13 mouse cellular contexts compared by ENCODE assay signal in genomic region chr9:74925220-74925769, GRCm38 (mm10). TPM values are rescaled to one million over a fixed set of nuclear protein-coding genes. Genes with fewer than 3 reads are reported as not detected.
DNase-seq lines count a peak whose midpoint lies in the region; ATAC-seq and TF ChIP-seq lines count a peak whose summit lies in the region.
"Had no signal": no experiment of that assay in that cellular context is flagged by ENCODE, and none has a peak within 500 bp of the region (broad histone marks: within the 10 kb centered on the region; RNA-seq: fewer than 3 reads in every experiment).

No protein-coding gene starts in this region.

- peak; percentile 8 for DNase-seq in brain, embryonic 18.5 days (ENCODE audit: low read depth, low spot score)
- DNase-seq in forebrain, embryonic 10.5 days (ENCODE audit: extremely low spot score, low spot score) = peak; percentile 55
- peak; percentile 61 for DNase-seq in hindbrain, embryonic 14.5 days (ENCODE audit: low spot score)
- DNase-seq in midbrain, postnatal 0 days (ENCODE audit: low spot score) = peak; percentile 73
- DNase-seq in kidney, adult 9 months = no peak
- DNase-seq in heart, adult 9 months (ENCODE audit: low spot score in 2 of 2) = no peak
- DNase-seq: cerebellum, adult 11 months; lung, postnatal 10 days; thymus, postnatal 36 days had no signal

- no peak for TF ChIP-seq CTCF in midbrain, postnatal 0 days (IDR thresholded peaks at IDR 0.05)

- H3K27me3 ChIP-seq in forebrain, embryonic 10.5 days (ENCODE audit: poor library complexity, severe bottlenecking) = peaks cover 12% of the 10 kb centered on the region
- H3K27me3 ChIP-seq in hindbrain, embryonic 14.5 days (ENCODE audit: control insufficient read depth, insufficient read depth, low read length) = no peaks in the 10 kb centered on the region
- H3K27me3 ChIP-seq in midbrain, postnatal 0 days (ENCODE audit: insufficient read depth, low read length) = no peaks in the 10 kb centered on the region
- H3K27me3 ChIP-seq in kidney, embryonic 15.5 days = no peaks in the 10 kb centered on the region
- H3K27me3 ChIP-seq: heart, embryonic 12.5 days had no signal

- peak; percentile 58; the same call in 1 of the 2 replicates for ATAC-seq in hindbrain, embryonic 14.5 days (ENCODE audit: low FRiP score)
- ATAC-seq in midbrain, postnatal 0 days (ENCODE audit: low FRiP score) = 0 out of 2 replicates have a peak, but pooled peaks have one; percentile 41
- ATAC-seq in kidney, embryonic 15.5 days (replicated peaks; ENCODE audit: low FRiP score) = no peak
- ATAC-seq: CD4-positive, CD25-positive, alpha-beta regulatory T cell, adult 4 months had no signal

- no peaks in the 10 kb centered on the region for H3K9me3 ChIP-seq in forebrain, embryonic 10.5 days
- no peaks in the 10 kb centered on the region for H3K9me3 ChIP-seq in hindbrain, embryonic 14.5 days (ENCODE audit: control insufficient read depth, low read length)
- H3K9me3 ChIP-seq in midbrain, postnatal 0 days (ENCODE audit: low read length) = no peaks in the 10 kb centered on the region
- H3K9me3 ChIP-seq in kidney, embryonic 15.5 days (replicated peaks) = no peaks in the 10 kb centered on the region
- H3K9me3 ChIP-seq: heart, embryonic 12.5 days had no signal

- peak overlapping the region; percentile 78 for H3K27ac ChIP-seq in forebrain, embryonic 10.5 days
- H3K27ac ChIP-seq in hindbrain, embryonic 14.5 days = peak overlapping the region; percentile 58
- H3K27ac ChIP-seq in midbrain, postnatal 0 days (ENCODE audit: low read depth, low read length) = peak overlapping the region; percentile 38; the same call in 1 of the 2 replicates
- H3K27ac ChIP-seq in kidney, embryonic 15.5 days = no peak overlapping the region

- no peak overlapping the region for H3K9ac ChIP-seq in hindbrain, embryonic 14.5 days
- no peak overlapping the region for H3K9ac ChIP-seq in midbrain, postnatal 0 days (replicated peaks; ENCODE audit: low read length, poor library complexity, severe bottlenecking)
- no peak overlapping the region for H3K9ac ChIP-seq in kidney, embryonic 15.5 days
- H3K9ac ChIP-seq: heart, embryonic 12.5 days had no signal

- no peaks in the 10 kb centered on the region for H3K36me3 ChIP-seq in forebrain, embryonic 10.5 days (replicated peaks)
- no peaks in the 10 kb centered on the region for H3K36me3 ChIP-seq in hindbrain, embryonic 14.5 days (replicated peaks; ENCODE audit: control insufficient read depth, insufficient read depth)
- H3K36me3 ChIP-seq in midbrain, postnatal 0 days (ENCODE audit: insufficient read depth, low read length) = no peaks in the 10 kb centered on the region
- no peaks in the 10 kb centered on the region for H3K36me3 ChIP-seq in kidney, embryonic 15.5 days
- H3K36me3 ChIP-seq: heart, embryonic 12.5 days had no signal

- H3K4me3 ChIP-seq in forebrain, embryonic 10.5 days = no peak overlapping the region
- H3K4me3 ChIP-seq in hindbrain, embryonic 14.5 days (replicated peaks; ENCODE audit: low read length) = no peak overlapping the region
- no peak overlapping the region for H3K4me3 ChIP-seq in midbrain, postnatal 0 days (ENCODE audit: low read depth, low read length)
- H3K4me3 ChIP-seq in kidney, embryonic 15.5 days (replicated peaks) = no peak overlapping the region
- H3K4me3 ChIP-seq: heart, embryonic 12.5 days had no signal

- peaks cover 48% of the 10 kb centered on the region for H3K4me1 ChIP-seq in forebrain, embryonic 10.5 days
- 0 out of 2 replicates have a peak, but pooled peaks cover 4% of the 10 kb centered on the region for H3K4me1 ChIP-seq in hindbrain, embryonic 14.5 days (replicated peaks; ENCODE audit: control insufficient read depth, insufficient read depth, low read length)
- no peaks in the 10 kb centered on the region for H3K4me1 ChIP-seq in midbrain, postnatal 0 days (ENCODE audit: insufficient read depth, low read length)
- H3K4me1 ChIP-seq in kidney, embryonic 15.5 days = peaks cover 11% of the 10 kb centered on the region

- H3K4me2 ChIP-seq in hindbrain, embryonic 14.5 days (replicated peaks) = no peak overlapping the region
- no peak overlapping the region for H3K4me2 ChIP-seq in midbrain, postnatal 0 days (ENCODE audit: low read depth, low read length, poor library complexity, severe bottlenecking)
- no peak overlapping the region for H3K4me2 ChIP-seq in kidney, embryonic 15.5 days
- H3K4me2 ChIP-seq: heart, embryonic 12.5 days; liver, embryonic 11.5 days had no signal

- 20% methylated on average over 10 of the region's 10 CpGs for WGBS in forebrain, embryonic 10.5 days
- 19% methylated on average over 10 of the region's 10 CpGs for WGBS in hindbrain, embryonic 14.5 days
- WGBS in midbrain, postnatal 0 days = 14% methylated on average over 10 of the region's 10 CpGs
- WGBS in kidney, embryonic 15.5 days = 76% methylated on average over 10 of the region's 10 CpGs

RNA-seq across cellular contexts. Expression of gene Fam214a, which starts 27.4 kb away (rescaled TPM):
- 8.0 and 10.3 TPM in 2 replicates for polyA plus RNA-seq in forebrain, embryonic 10.5 days (2016; fragmentation: Nextera tagmentation; extraction: Ambion mirVana)
- polyA plus RNA-seq in hindbrain, embryonic 14.5 days (2014; fragmentation: Nextera tagmentation; extraction: Ambion mirVana) = 26.3 and 28.1 TPM in 2 replicates
- 32.3 and 36.0 TPM in 2 replicates for total RNA-seq in midbrain, postnatal 0 days (2014; rRNA removed)
- 18.2 and 18.9 TPM in 2 replicates for polyA plus RNA-seq in midbrain, postnatal 0 days (2015; fragmentation: Nextera tagmentation; extraction: Ambion mirVana)
- 11.1 and 12.0 TPM in 2 replicates for polyA plus RNA-seq in kidney, embryonic 15.5 days (2015; fragmentation: Nextera tagmentation; extraction: Ambion mirVana)

Comparison
In these comparisons a context has a peak if more than half of its experiments do, and no peak if none do; other contexts are left out.
1. DNase-seq: peak in brain, embryonic 18.5 days (single experiment), forebrain, embryonic 10.5 days (single experiment), hindbrain, embryonic 14.5 days (single experiment) and midbrain, postnatal 0 days (single experiment); none in kidney, adult 9 months (single experiment) and heart, adult 9 months (0 of 2).